Mouse (Mus musculus) left cerebral cortex, postnatal 14 days (tissue): ENCODE measurements around the gene Nfkbil1. TPM values are rescaled to one million over a fixed set of nuclear protein-coding genes. Genes with fewer than 3 reads are reported as not detected.

Experiments used
- DNase-seq, 2 experiments: peaks; one replicate each; pipeline ENCODE4 v3.0.0; 2021 to 2022; ENCODE audit warnings: low spot score in 2 of 2, mixed read lengths in 1 of 2
- intact Hi-C: fragments of 180-260 bp; cut with DNase I; formaldehyde crosslinking; loops from one replicate; pipeline ENCODE4 v1.15.1; 2025
- total RNA-seq, 2 experiments: library from RNA; stranded (reverse); gene quantifications; 2 replicates each; pipeline ENCODE4 v1.2.3; 2021

The Nfkbil1 gene
- total RNA-seq, 2 experiments from 2014 or later: 12.2 to 14.3 TPM

- no peak for DNase-seq
- intact Hi-C loops: no loop called here
These were observed 41.4 kb downstream of the Nfkbil1 start, which contains the start of gene Ltb for GRCm38 (mm10) chr17:35193881-35194843. Gene Ltb, plus strand, starts transcription at chr17:35194439.

GRCm38 (mm10) chr17:35192924-35193323 lies 42.7 kb downstream of the Nfkbil1 start:
- intact Hi-C loops: no loop called here
- DNase-seq: no peak

GRCm38 (mm10) chr17:35191723-35192122 lies 43.9 kb downstream of the Nfkbil1 start:
- no peak for DNase-seq
- intact Hi-C loops: no loop called here

- no peak for DNase-seq
- intact Hi-C loops: no loop called here
These were observed 45.5 kb downstream of the Nfkbil1 start for GRCm38 (mm10) chr17:35190096-35190495.

- intact Hi-C loops: no loop called here
- DNase-seq: no peak
These were observed 46.4 kb downstream of the Nfkbil1 start for GRCm38 (mm10) chr17:35189186-35189585.

GRCm38 (mm10) chr17:35187959-35188610 lies 47.5 kb downstream of the Nfkbil1 start, which contains the start of gene Lst1:
Gene Lst1, minus strand, starts transcription at chr17:35188439.
- intact Hi-C loops: no loop called here

GRCm38 (mm10) chr17:35187345-35187744 lies 48.2 kb downstream of the Nfkbil1 start:
- intact Hi-C loops: no loop called here
- no peak for DNase-seq

More at GRCm38 (mm10) chr17:35187959-35188610, 47.5 kb downstream of the Nfkbil1 start, which contains the start of gene Lst1:
- no peak for DNase-seq

- no peak for DNase-seq
- intact Hi-C loops: no loop called here
These were observed 48.9 kb downstream of the Nfkbil1 start for GRCm38 (mm10) chr17:35186681-35187080.

- DNase-seq: no peak
- intact Hi-C loops: no loop called here
These were observed 49.7 kb downstream of the Nfkbil1 start for GRCm38 (mm10) chr17:35185639-35186611.

GRCm38 (mm10) chr17:35180093-35180492 lies 55.5 kb downstream of the Nfkbil1 start:
- intact Hi-C loops: no loop called here
- DNase-seq: no peak

- intact Hi-C loops: loop anchor here (2.0 kb wide), 1 partner anchor 54 kb away; the partner anchor contains the start of gene Atp6v1g2
- DNase-seq: peak in 1 of 2 experiments; percentile 62
These were observed 57.1 kb downstream of the Nfkbil1 start for GRCm38 (mm10) chr17:35178528-35178927.

GRCm38 (mm10) chr17:35175968-35176367 lies 59.6 kb downstream of the Nfkbil1 start, which contains the start of gene Aif1:
Gene Aif1, minus strand, starts transcription at chr17:35176068.
- intact Hi-C loops: no loop called here
- DNase-seq: no peak

GRCm38 (mm10) chr17:35175382-35175781 lies 60.2 kb downstream of the Nfkbil1 start:
- DNase-seq: no peak
- intact Hi-C loops: no loop called here

- no peak for DNase-seq
- intact Hi-C loops: no loop called here
These were observed 61.2 kb downstream of the Nfkbil1 start for GRCm38 (mm10) chr17:35174201-35174977.

GRCm38 (mm10) chr17:35173329-35173728 lies 62.3 kb downstream of the Nfkbil1 start:
- no peak for DNase-seq
- intact Hi-C loops: no loop called here

- no peak for DNase-seq
- intact Hi-C loops: no loop called here
These were observed 63.0 kb downstream of the Nfkbil1 start for GRCm38 (mm10) chr17:35172445-35173234.
